Mouse (Mus musculus) 3134 (cell line): ENCODE measurements around the gene Pax3.

Experiments used
- DNase-seq: peaks from one replicate; pipeline ENCODE4 v3.0.0-alpha.2; 2011; ENCODE audit warnings: low spot score; ENCODE audit not compliant: insufficient read length; ENCODE audit errors: extremely low read depth

Gene Pax3

GRCm38 (mm10) chr1:78093619-78094018, 103.3 kb downstream of the Pax3 start:
- DNase-seq, result no peak

- DNase-seq, result peak; percentile 7
Measured at GRCm38 (mm10) chr1:78088646-78089045, 108.3 kb downstream of the Pax3 start.

- DNase-seq, result no peak
Measured at GRCm38 (mm10) chr1:78081761-78082160, 115.2 kb downstream of the Pax3 start.

GRCm38 (mm10) chr1:78060850-78061249, 136.1 kb downstream of the Pax3 start:
- DNase-seq, result no peak

GRCm38 (mm10) chr1:78057939-78058338, 139.0 kb downstream of the Pax3 start:
- DNase-seq, result peak; percentile 65

GRCm38 (mm10) chr1:78053677-78054076, 143.3 kb downstream of the Pax3 start:
- no peak for DNase-seq
